Mouse (Mus musculus): Measurements from ENCODE around the gene Gm21915.

Gm21915 gene

DNA sequence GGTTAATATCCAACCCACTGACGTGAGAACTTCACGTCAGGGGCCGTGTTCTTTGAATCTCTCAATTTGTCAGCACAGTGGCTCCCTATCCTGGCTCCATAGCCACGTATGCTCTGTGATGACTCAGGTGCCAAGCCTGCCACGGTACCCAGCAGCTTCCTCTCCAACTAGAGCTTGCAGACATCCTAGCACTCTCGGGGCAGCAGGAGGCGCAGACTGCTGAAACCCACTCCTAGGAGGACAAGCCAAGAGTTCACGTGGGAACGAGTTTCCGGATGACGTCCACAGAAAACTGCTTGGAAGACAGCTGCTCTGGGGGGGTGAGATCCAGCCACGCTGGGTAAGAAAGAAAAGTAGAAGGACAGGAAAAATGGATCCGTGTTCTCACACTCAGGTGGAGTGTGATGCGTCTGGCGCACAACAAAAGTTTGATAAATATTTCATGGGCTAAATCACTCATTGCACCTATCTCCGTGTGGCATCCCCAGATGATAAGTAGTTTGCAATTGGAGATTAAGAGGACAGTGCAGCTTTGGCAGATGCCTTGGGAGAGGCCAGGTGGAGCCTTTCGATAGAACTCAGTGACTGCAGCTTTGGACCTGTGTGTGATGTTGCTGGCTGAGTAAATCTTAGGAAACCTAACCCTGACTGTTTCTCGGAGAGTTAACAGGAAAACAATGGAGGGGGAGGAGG lies 46.9 kb downstream of the Gm21915 start:
- no peak for DNase-seq (ENCODE audit: low spot score in 2 of 2)

DNA sequence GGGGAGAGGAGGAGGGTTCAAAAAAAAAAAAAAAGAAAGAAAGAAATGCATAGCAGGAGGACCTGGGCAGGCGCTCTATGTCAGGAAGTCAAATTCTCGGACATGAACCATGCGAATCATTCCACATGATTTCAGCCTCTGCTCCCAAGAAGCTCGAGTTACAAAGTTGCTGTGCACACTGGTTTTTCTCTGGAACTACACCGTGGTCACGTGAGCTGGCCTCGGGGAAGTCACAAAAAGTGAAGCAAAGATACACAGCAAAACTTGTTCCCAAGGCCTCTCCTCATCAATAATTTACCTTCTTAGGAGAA lies 47.4 kb downstream of the Gm21915 start:
- no peak for DNase-seq (ENCODE audit: low spot score in 2 of 2)

All from frontal cortex, postnatal 14 days (tissue).